Mouse (Mus musculus): Measurements from ENCODE around the gene Nadk2. TPM values are rescaled to one million over a fixed set of nuclear protein-coding genes. Genes with fewer than 3 reads are reported as not detected.

Gene Nadk2
- total RNA-seq (2021) = 10 to 100 TPM; 64.4 to 69.3 TPM
- long read RNA-seq, experiment 1, full-length matches to known transcripts = 19 of 79 reads
- long read RNA-seq, experiment 1, partial matches to known transcripts = 6 of 79 reads
- long read RNA-seq, experiment 1, other reads (novel, unspliced or antisense) = 54 of 79 reads
- long read RNA-seq, experiment 2, full-length matches to known transcripts = 23 of 88 reads
- long read RNA-seq, experiment 2, partial matches to known transcripts = 4 of 88 reads
- long read RNA-seq, experiment 2, other reads (novel, unspliced or antisense) = 61 of 88 reads

DNA sequence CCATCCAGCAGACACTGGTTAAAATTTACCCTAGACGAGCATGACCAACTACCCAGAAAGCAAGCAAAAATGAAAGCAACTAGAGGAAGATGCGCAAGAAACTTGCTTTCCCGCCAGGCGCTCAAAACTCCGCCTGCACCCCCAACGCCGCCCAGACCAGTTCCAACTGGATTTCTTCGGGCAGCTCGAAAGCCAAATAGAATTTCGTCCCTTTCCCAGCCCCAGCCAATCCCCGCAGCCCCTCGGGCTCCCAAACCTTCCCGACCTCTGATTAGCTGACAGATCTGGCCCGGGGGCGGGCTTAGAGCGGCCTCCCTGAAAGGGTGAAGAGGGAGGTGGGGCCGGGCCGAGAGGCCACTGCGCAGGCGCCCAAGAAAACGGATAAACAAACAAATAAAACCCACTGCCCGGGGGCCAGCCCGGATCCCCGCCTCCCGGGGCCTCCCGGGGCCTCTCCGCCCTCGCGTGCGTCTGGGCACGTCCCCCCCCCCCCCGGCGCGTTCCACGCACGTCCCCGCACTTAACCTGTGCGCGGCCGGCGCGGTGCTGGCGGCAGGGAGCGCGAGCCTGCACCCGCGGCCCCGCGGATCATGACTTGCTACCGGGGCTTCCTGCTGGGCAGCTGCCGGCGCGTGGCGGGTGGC, at the start of gene Nadk2:
Nadk2 (plus strand) TSS at position 349 of the 644 bp plus-strand sequence.
- Histone ChIP-seq H3K4me3 (peak within 1 kb of the TSS; percentile 90), H3K27ac (peak within 1 kb of the TSS; percentile 92)
- TF ChIP-seq CTCF (conservative IDR thresholded peaks at IDR 0.05) = no peak
- DNase-seq (ENCODE audit: low spot score in 2 of 2) = peak; percentile 97 to 98

DNA sequence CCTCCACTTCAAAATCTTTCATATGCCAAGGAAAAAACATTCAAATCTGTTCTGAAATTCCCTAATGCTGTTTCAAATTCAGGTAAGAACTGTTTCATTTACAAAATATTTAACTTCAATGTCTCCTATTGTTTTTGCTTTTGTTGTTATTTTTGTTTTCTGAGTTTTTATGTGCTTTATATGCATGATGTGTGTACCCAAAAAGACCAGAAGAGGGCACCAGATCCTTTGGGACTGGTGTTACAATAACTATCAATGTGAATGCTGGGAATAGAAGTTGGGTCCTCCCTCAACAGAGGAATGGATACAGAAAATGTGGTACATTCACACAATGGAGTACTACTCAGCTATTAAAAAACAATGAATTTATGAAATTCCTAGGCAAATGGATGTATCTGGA, 15.4 kb upstream of the Nadk2 start:
- no peak for DNase-seq (ENCODE audit: low spot score in 2 of 2)
- peak; percentile 68 for TF ChIP-seq CTCF (conservative IDR thresholded peaks at IDR 0.05)
- H3K4me3 ChIP-seq = no peak overlapping the region
- H3K27ac ChIP-seq = no peak overlapping the region

DNA sequence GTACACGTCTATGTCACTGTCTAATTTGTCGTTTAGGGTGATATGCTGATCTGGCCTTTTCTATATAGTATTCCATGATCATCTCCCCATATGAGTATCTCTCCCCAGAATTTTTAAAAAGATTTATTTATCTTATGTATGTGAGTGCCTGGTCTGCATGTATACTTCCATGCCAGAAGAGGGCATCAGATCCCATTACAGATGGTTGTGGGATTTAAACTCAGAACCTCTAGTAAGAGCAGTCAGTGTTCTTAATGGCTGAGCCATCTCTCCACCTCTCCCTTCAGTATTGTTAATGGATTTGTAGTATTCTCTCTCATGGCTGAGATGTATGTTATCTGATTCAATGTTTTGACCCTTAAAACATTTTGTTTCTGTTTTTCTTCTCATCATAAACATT, 11.2 kb upstream of the Nadk2 start:
- no peak overlapping the region; the same call in 1 of the 2 replicates for H3K27ac ChIP-seq
- no peak for DNase-seq (ENCODE audit: low spot score in 2 of 2)
- TF ChIP-seq CTCF (conservative IDR thresholded peaks at IDR 0.05) = peak; percentile 39
- no peak overlapping the region for H3K4me3 ChIP-seq

DNA sequence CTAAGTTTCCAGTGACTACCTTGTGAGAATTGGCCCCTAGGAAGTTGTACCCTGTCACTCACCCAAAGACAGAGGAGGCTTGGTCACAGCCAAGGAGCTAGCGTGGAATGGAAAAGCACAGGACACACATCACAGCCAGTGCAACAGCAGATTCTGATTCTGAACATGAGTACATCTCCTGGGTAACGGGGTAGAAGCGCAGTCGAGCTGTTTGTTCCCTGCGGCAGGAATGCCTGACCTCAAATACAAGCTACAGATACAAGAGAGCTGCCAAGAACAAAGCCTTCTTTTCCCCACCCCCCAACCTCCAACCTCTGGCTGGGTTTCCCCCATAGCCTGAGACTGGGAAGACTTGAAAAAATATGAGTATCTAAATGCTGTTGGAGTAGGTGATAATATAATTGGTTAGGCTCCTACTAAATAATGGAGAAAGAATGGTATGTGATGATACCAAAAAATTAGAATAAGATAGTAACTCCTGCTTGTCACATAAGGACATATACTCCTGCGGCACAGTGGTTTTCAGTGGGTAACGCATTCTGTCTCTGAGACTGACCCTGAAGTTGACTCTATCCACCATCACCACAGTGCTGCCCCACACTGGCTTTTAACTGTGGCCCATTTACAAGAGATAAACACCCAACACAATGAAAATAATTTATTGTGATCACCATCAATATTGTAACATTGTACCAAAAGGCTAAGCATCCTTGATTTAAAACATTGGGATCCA, 9.7 kb upstream of the Nadk2 start:
- H3K27ac ChIP-seq = peak overlapping the region; percentile 72
- no peak overlapping the region for H3K4me3 ChIP-seq
- peak; percentile 48 to 73 for DNase-seq (ENCODE audit: low spot score in 2 of 2)
- TF ChIP-seq CTCF (conservative IDR thresholded peaks at IDR 0.05) = no peak

DNA sequence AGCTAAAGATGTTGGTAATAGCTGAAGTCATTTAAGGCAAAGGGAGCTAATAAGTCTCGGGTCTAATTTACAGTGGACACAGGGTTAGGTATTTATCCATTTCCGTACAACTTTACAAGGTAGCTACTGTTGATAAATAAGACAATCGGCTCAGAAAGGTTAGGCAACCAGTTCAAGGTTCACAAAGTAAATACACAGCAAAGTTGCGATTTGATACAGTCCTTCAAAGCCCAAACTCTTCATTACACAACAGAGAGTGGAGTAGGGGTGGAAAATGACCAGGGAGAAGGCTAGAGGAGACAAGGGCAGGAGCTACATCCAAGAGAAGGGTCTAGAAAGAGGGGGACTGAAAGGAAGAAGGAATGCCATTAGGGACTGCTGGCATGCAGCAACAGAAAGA, 2.2 kb upstream of the Nadk2 start:
- H3K27ac ChIP-seq = no peak overlapping the region
- TF ChIP-seq CTCF (conservative IDR thresholded peaks at IDR 0.05) = no peak
- no peak for DNase-seq (ENCODE audit: low spot score in 2 of 2)
- H3K4me3 ChIP-seq = no peak overlapping the region

DNA sequence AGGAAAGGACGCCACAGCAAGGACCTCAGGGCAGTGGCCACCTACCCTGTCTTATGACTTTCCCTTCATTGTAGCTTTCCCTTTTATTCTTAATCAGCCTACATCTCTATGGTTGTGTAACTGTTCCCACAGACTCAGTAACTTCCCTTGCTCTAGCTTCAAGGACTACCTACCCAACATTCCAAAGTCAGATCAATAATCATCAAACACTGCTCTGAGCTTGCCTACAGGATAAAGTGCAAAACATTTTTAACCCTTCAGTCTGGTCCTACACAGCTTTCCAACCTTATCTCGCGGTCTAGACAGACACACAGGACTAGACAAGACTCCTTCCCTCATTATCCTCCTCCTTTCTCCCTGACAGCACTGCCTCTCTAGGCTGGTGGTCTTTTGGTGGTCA, 707 bp upstream of the Nadk2 start:
- no peak for TF ChIP-seq CTCF (conservative IDR thresholded peaks at IDR 0.05)
- DNase-seq (ENCODE audit: low spot score in 2 of 2) = no peak
- H3K27ac ChIP-seq = peak overlapping the region; percentile 92
- peak overlapping the region; percentile 90 for H3K4me3 ChIP-seq

DNA sequence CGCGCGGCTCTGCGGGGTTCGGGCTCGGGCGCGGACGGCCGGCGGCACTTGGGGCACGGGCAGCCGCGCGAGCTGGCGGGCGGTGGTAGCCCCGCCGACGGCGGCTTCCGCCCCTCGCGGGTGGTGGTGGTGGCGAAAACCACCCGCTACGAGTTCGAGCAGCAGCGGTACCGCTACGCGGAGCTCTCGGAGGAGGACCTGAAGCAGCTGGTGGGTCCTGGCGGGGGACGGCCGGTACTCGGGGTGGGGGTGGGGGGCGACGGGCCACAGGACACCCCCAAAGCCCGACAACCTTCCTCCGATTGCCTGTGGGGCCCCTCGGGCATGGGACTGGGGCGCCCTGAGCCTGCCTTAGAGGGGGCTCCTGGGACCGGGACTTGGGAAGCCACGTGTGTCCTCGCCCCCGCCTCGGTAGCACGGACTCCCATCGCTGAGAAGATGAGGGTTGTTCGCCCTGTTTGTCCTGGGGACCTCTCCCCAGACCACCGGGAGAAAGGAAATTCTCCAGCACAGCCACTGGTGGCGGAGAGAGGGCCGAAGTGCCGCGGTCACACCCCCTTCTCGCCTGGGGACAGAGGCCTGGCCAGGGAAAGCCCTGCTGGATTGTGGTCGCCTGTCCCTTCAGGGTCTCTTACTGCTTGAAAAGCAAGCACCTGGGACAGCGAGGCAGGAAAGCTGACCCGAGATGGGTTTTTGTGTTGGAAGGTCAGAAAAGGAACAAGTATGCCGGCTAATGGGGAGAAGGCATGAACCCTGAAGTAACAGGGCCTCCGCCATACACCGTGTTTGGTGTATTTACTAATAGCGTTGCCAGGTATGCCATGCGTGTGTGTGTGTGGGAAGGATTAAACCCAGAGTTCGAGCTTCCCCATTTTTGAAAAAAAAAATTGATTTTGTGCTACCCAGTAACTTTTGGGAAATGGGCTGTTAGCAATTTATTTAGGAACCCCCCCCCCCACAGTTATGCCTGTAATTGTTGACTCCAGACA, 790 bp downstream of the Nadk2 start:
- peak overlapping the region; percentile 92 for H3K27ac ChIP-seq
- TF ChIP-seq CTCF (conservative IDR thresholded peaks at IDR 0.05) = no peak; the same call in 1 of the 2 replicates
- H3K4me3 ChIP-seq = peak overlapping the region; percentile 90
- peak in 1 of 2 experiments; percentile 30 for DNase-seq (ENCODE audit: low spot score in 2 of 2)

DNA sequence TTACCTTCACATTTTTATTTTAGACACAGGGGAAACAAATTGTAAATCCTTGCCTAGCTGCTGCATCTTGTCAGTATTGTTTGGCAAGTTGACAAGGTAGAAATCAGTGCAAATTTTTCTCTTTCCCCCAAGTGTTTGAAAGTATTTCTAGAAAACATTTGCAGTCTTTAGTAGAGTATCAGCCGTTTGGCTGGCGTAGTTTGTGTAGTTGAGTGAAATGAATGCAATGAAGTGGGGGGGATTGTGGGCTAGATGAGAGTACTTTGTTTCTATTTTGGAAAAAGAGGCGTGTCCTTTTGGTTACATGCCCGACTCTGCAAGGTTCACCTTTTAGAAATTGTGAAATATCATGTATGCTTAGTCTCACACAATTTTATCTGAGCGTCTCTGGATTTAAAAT, 1.6 kb downstream of the Nadk2 start:
- Histone ChIP-seq H3K4me3 (peak overlapping the region; percentile 90), H3K27ac (peak overlapping the region; percentile 92; the same call in 1 of the 2 replicates)
- no peak for TF ChIP-seq CTCF (conservative IDR thresholded peaks at IDR 0.05)
- DNase-seq (ENCODE audit: low spot score in 2 of 2) = no peak

DNA sequence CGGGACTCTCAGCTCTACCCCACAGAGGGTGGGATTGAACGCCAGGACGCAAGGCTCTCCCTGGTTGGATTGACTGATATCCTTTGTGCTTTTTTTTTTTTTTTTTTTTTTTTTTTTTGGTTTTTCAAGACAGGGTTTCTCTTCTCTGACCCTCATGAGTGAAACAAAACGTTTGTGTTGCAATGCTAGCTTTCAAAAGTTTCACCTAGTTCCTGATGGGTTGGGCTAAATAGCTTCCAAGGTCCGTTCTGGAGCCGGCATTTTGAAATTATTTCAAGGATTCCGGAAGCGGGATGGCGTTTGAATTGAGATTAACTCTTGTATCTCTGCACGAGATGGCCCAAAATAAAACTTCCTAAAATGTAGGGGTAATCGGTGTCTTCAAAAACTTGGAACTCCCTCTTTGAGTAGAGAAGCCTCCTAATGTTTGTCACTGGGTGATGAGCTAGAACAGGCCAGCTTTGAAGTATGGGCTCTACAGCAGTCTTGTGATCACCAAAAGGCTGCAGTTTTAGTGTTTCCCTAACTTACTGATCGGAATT, 2.1 kb downstream of the Nadk2 start:
- Histone ChIP-seq H3K27ac (peak overlapping the region; percentile 92; the same call in 1 of the 2 replicates), H3K4me3 (peak overlapping the region; percentile 90)
- TF ChIP-seq CTCF (conservative IDR thresholded peaks at IDR 0.05) = no peak
- DNase-seq (ENCODE audit: low spot score in 2 of 2) = no peak

DNA sequence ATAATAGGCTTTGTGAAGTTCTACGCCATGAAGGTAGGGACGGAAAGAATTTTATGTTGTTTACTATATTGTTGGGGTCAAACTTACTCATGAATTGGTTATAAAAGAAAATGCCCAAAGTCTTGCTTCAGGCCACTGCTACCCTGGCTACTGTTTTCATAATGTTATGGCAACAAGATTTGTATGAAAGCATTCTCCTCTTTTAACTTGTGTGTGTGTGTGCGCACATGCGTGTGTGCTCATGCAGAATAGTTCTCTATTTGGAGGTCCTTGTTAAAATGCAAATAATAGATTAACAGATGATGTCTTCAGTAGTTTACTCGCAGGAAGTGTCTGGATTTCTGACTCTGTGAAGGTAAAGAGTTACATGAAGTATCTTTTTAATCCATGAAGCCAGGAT, 2.6 kb downstream of the Nadk2 start:
- H3K4me3 ChIP-seq = peak overlapping the region; percentile 90; the same call in 1 of the 2 replicates
- peak overlapping the region; percentile 92 for H3K27ac ChIP-seq
- TF ChIP-seq CTCF (conservative IDR thresholded peaks at IDR 0.05) = no peak
- no peak for DNase-seq (ENCODE audit: low spot score in 2 of 2)

DNA sequence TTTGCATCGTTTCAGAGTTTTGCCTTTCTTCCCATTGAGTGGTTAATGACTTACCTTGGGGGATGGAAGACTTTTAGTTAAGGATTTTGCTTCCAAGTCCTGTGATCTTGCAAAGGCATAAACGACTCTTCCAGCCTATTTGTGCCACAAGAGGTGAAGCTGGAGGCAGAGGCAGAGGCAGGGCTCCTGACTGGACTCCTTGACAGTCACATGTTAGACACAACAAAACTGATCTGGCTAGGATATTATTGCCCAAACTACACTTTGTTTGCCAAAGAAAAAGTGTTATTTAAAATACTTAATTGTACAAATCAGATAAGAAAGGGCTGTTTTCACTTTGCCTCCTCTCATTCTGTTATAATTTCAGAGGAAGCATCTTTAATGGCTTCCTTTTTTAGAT, 3.1 kb downstream of the Nadk2 start:
- no peak overlapping the region; the same call in 1 of the 2 replicates for H3K27ac ChIP-seq
- no peak for TF ChIP-seq CTCF (conservative IDR thresholded peaks at IDR 0.05)
- no peak overlapping the region for H3K4me3 ChIP-seq
- DNase-seq (ENCODE audit: low spot score in 2 of 2) = no peak

DNA sequence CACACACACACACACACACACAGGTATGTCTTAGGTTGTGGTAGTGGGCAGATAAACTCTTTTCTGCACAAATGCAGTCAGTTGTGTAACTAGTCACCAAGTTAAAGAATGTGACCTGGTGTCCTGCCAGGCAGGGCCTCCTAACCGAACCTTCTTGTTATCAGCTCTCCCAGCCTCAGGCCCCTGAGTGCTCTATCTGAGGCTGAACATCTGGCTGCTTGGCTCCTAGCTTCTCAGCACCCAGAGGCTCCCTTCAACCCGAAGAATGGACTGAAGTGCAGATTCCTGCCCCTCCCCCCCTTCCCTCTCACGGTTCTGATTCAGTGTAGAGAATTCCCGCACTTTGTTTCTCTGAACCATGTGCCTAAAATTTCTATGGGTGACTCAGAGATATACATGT, 3.6 kb downstream of the Nadk2 start:
- TF ChIP-seq CTCF (conservative IDR thresholded peaks at IDR 0.05) = no peak
- no peak for DNase-seq (ENCODE audit: low spot score in 2 of 2)
- Histone ChIP-seq H3K4me3 (no peak overlapping the region), H3K27ac (no peak overlapping the region)
